Comparison of ENCODE assay signal across 11 mouse cellular contexts in the genomic region with DNA sequence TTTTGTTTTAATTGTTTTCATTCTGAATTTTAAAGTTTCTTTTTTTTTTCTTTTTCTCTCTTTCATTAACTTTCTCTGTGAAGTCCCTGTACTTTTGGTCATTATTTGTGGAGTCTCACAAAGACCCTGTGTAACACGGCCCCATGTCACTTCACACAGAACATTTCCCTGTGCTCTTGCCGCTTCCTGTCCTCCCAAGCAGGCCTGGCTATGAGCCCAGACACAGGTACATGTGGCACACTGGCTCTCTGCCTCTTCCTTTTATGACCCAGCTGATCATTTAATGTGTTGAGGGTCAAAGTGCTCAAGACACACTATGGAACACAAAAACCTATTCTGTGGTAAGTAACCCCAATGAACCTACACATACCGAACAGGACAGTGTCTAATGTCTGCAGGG.
A peak's percentile ranks its signal among the peaks of the same experiment; 100 is the strongest.
DNase-seq lines count a peak whose midpoint lies in the region; ATAC-seq lines count a peak whose summit lies in the region.
"Had no signal": no experiment of that assay in that cellular context is flagged by ENCODE, and none has a peak within 500 bp of the region (broad histone marks: within the 10 kb centered on the region; RNA-seq: fewer than 3 reads in every experiment).

No protein-coding gene starts in this region.

- no peaks in the 10 kb centered on the region for H3K36me3 ChIP-seq in heart, embryonic 10.5 days
- H3K36me3 ChIP-seq: neural tube, embryonic 13.5 days had no signal

- H3K4me3 ChIP-seq in heart, embryonic 10.5 days: no peak overlapping the region
- H3K4me3 ChIP-seq: neural tube, embryonic 13.5 days had no signal

- DNase-seq in cerebellum, postnatal 25 days: peak; percentile 63 to 74
- DNase-seq in cerebellum, adult 8-10 months: no peak
- DNase-seq in adrenal gland, postnatal 25 days: peak; percentile 21
- no peak for DNase-seq in heart, embryonic 10.5 days (ENCODE audit: low spot score)
- DNase-seq in kidney, adult 8-10 months: peak; percentile 6 to 13
- DNase-seq in testis, postnatal 14 days (ENCODE audit: low spot score): no peak
- no peak for DNase-seq in adipocyte (ENCODE audit: low spot score)
- DNase-seq: layer of hippocampus, postnatal 36 days had no signal

- peaks cover 31% of the 10 kb centered on the region for H3K4me1 ChIP-seq in heart, embryonic 10.5 days

- H3K27me3 ChIP-seq in heart, embryonic 10.5 days (ENCODE audit: insufficient read depth, poor library complexity, severe bottlenecking): no peaks in the 10 kb centered on the region
- H3K27me3 ChIP-seq: neural tube, embryonic 13.5 days had no signal

- ATAC-seq in frontal cortex, adult (ENCODE audit: low TSS enrichment): no peak

- peak overlapping the region; percentile 69; the same call in 1 of the 2 replicates for H3K27ac ChIP-seq in heart, embryonic 10.5 days
- H3K27ac ChIP-seq: liver, embryonic 14.5 days; neural tube, embryonic 13.5 days had no signal

- no peaks in the 10 kb centered on the region for H3K9me3 ChIP-seq in heart, embryonic 10.5 days
- H3K9me3 ChIP-seq: neural tube, embryonic 13.5 days had no signal

- 50% methylated on average over 3 of the region's 3 CpGs for WGBS in heart, embryonic 10.5 days

Comparison
In these comparisons a context has a peak if more than half of its experiments do, and no peak if none do; other contexts are left out.
1. DNase-seq: peak in cerebellum, postnatal 25 days (2 of 2), adrenal gland, postnatal 25 days (single experiment) and kidney, adult 8-10 months (2 of 2); none in cerebellum, adult 8-10 months (single experiment), heart, embryonic 10.5 days (single experiment), testis, postnatal 14 days (single experiment) and adipocyte (single experiment).